ENCODE assay signal across 8 mouse cellular contexts in the genomic region with DNA sequence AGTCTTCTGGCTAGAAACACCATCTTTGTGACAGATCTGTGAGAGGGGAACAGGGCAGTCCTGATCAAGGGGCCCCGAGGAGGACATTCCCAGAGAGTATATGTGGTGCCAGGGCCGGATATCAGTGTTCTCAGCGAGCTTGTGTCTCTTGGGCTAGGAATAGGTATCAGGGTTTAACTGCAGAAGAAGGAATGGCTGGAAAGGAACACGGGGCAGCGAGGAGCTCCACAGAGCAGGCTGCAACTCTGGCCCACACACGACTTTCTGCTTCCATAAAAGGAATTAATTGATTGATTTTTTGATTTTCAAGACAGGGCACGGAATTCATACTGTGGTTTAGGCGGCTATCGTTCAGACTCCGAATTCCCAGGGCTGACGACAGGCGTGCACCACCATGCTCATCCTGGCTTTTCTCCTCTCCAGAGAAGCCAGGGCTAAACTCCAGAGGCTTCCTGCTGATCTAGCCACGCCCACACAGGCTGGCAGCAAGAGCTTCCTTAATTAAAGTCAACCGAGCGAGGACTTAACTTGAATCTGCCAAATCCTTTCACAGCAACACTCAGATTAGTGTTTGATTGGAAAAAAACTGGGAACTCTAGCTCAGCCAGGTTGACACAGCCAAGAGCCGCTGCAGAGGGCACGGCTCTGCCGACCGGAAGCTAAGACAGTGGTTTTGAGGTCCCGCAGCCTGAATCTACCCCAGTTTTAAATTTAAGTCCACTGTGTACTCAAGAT.
DNase-seq lines count a peak whose midpoint lies in the region; ATAC-seq and TF ChIP-seq lines count a peak whose summit lies in the region.

No protein-coding gene starts in this region.

- peak overlapping the region; percentile 17; the same call in 1 of the 2 replicates for H3K9ac ChIP-seq in limb, embryonic 14.5 days (ENCODE audit: low read depth, low read length, severe bottlenecking)
- H3K9ac ChIP-seq in midbrain, embryonic 13.5 days (replicated peaks) = peak overlapping the region; percentile 49; the same call in 1 of the 2 replicates
- H3K9ac ChIP-seq in stomach, postnatal 0 days (ENCODE audit: low read length) = peak overlapping the region; percentile 45; the same call in 1 of the 2 replicates

- H3K4me3 ChIP-seq in heart, embryonic 10.5 days = peak overlapping the region; percentile 57
- 0 out of 2 replicates have a peak overlapping the region, but pooled peaks have one; percentile 14 for H3K4me3 ChIP-seq in kidney, adult 2 months (ENCODE audit: insufficient read depth, low read depth, low read length)
- H3K4me3 ChIP-seq in limb, embryonic 14.5 days (replicated peaks; ENCODE audit: low read length) = peak overlapping the region; percentile 32
- H3K4me3 ChIP-seq in midbrain, embryonic 13.5 days (replicated peaks) = peak overlapping the region; percentile 35
- peak overlapping the region; percentile 30 for H3K4me3 ChIP-seq in stomach, postnatal 0 days (ENCODE audit: low read depth, low read length)

- peaks cover 4% of the 10 kb centered on the region; the same call in 1 of the 2 replicates for H3K4me1 ChIP-seq in heart, embryonic 10.5 days
- H3K4me1 ChIP-seq in kidney, adult 2 months (ENCODE audit: control insufficient read depth, insufficient read depth, low read length) = peaks cover 4% of the 10 kb centered on the region; the same call in 1 of the 2 replicates
- peaks cover 5% of the 10 kb centered on the region for H3K4me1 ChIP-seq in limb, embryonic 14.5 days (ENCODE audit: control insufficient read depth, insufficient read depth, low read length)
- H3K4me1 ChIP-seq in midbrain, embryonic 13.5 days (replicated peaks) = peaks cover 17% of the 10 kb centered on the region
- H3K4me1 ChIP-seq in stomach, postnatal 0 days (replicated peaks; ENCODE audit: control insufficient read depth, insufficient read depth) = no peaks in the 10 kb centered on the region

- WGBS in heart, embryonic 10.5 days = 6% methylated on average over 20 of the region's 20 CpGs
- WGBS in kidney, adult 2 months = 9% methylated on average over 20 of the region's 20 CpGs
- WGBS in limb, embryonic 14.5 days = 7% methylated on average over 20 of the region's 20 CpGs
- WGBS in midbrain, embryonic 13.5 days = 4% methylated on average over 20 of the region's 20 CpGs
- WGBS in stomach, postnatal 0 days = 8% methylated on average over 20 of the region's 20 CpGs

- peak overlapping the region; percentile 37 for H3K27ac ChIP-seq in heart, embryonic 10.5 days
- peak overlapping the region; percentile 10; the same call in 1 of the 2 replicates for H3K27ac ChIP-seq in kidney, adult 2 months (ENCODE audit: insufficient read depth, low read depth, low read length)
- no peak overlapping the region for H3K27ac ChIP-seq in limb, embryonic 14.5 days (replicated peaks; ENCODE audit: low read depth, low read length)
- peak overlapping the region; percentile 58 for H3K27ac ChIP-seq in midbrain, embryonic 13.5 days
- no peak overlapping the region for H3K27ac ChIP-seq in stomach, postnatal 0 days (replicated peaks)

- H3K36me3 ChIP-seq in heart, embryonic 10.5 days = no peaks in the 10 kb centered on the region
- H3K36me3 ChIP-seq in kidney, adult 2 months (ENCODE audit: control insufficient read depth, insufficient read depth, low read length) = no peaks in the 10 kb centered on the region
- H3K36me3 ChIP-seq in limb, embryonic 14.5 days (ENCODE audit: control insufficient read depth, insufficient read depth, low read length) = no peaks in the 10 kb centered on the region
- no peaks in the 10 kb centered on the region for H3K36me3 ChIP-seq in midbrain, embryonic 13.5 days
- H3K36me3 ChIP-seq in stomach, postnatal 0 days (ENCODE audit: control insufficient read depth, insufficient read depth, low read length) = no peaks in the 10 kb centered on the region

- 0 out of 2 replicates have a peak, but pooled peaks have one; percentile 37 for ATAC-seq in limb, embryonic 14.5 days (ENCODE audit: low FRiP score, low read depth)
- ATAC-seq in midbrain, embryonic 13.5 days = peak; percentile 87
- peak; percentile 66; the same call in 1 of the 2 replicates for ATAC-seq in stomach, postnatal 0 days (ENCODE audit: low FRiP score, low TSS enrichment)

- no peaks in the 10 kb centered on the region for H3K27me3 ChIP-seq in heart, embryonic 10.5 days (ENCODE audit: insufficient read depth, poor library complexity, severe bottlenecking)
- H3K27me3 ChIP-seq in kidney, adult 2 months (replicated peaks; ENCODE audit: control insufficient read depth, insufficient read depth, low read length) = no peaks in the 10 kb centered on the region
- H3K27me3 ChIP-seq in limb, embryonic 14.5 days (ENCODE audit: control insufficient read depth, insufficient read depth, low read length) = no peaks in the 10 kb centered on the region
- H3K27me3 ChIP-seq in midbrain, embryonic 13.5 days = peaks cover 7% of the 10 kb centered on the region; the same call in 1 of the 2 replicates
- no peaks in the 10 kb centered on the region for H3K27me3 ChIP-seq in stomach, postnatal 0 days (ENCODE audit: control insufficient read depth, insufficient read depth, low read length)

- peak; percentile 7 for DNase-seq in gastrocnemius, adult 18-20 months (ENCODE audit: low spot score)
- DNase-seq in gastrocnemius, postnatal 36 days = no peak
- peak; percentile 73 for DNase-seq in embryo, embryonic 10 days (ENCODE audit: low spot score)
- DNase-seq in heart, embryonic 10.5 days (ENCODE audit: low spot score) = peak; percentile 76
- DNase-seq in kidney, adult 2 months = peak; percentile 88
- peak; percentile 23 for DNase-seq in limb, embryonic 14.5 days (ENCODE audit: low spot score)
- DNase-seq in stomach, postnatal 0 days (ENCODE audit: low spot score) = peak; percentile 37

- peak overlapping the region; percentile 47 for H3K4me2 ChIP-seq in limb, embryonic 14.5 days (replicated peaks; ENCODE audit: low read depth, low read length, severe bottlenecking)
- peak overlapping the region; percentile 60 for H3K4me2 ChIP-seq in midbrain, embryonic 13.5 days (replicated peaks)
- H3K4me2 ChIP-seq in stomach, postnatal 0 days (replicated peaks; ENCODE audit: low read depth) = peak overlapping the region; percentile 65

- intact Hi-C loops in gastrocnemius, postnatal 36 days (cut with DNase I) = no loop called here

- no peak for TF ChIP-seq CTCF in kidney, adult 2 months (conservative IDR thresholded peaks at IDR 0.05; ENCODE audit: insufficient read depth, insufficient read length, low read depth, low read length)
- TF ChIP-seq CTCF in stomach, postnatal 0 days (IDR thresholded peaks at IDR 0.05; ENCODE audit: low read depth) = no peak

- H3K9me3 ChIP-seq in heart, embryonic 10.5 days = no peaks in the 10 kb centered on the region
- H3K9me3 ChIP-seq in limb, embryonic 14.5 days (ENCODE audit: control insufficient read depth, low read length) = no peaks in the 10 kb centered on the region
- H3K9me3 ChIP-seq in midbrain, embryonic 13.5 days = no peaks in the 10 kb centered on the region
- no peaks in the 10 kb centered on the region for H3K9me3 ChIP-seq in stomach, postnatal 0 days (ENCODE audit: control insufficient read depth, low read length)

- TF ChIP-seq EP300 in stomach, postnatal 0 days (optimal IDR thresholded peaks at IDR 0.05) = no peak

- TF ChIP-seq POLR2A in kidney, adult 2 months (IDR thresholded peaks at IDR 0.05; ENCODE audit: low read depth, low read length) = no peak
- no peak for TF ChIP-seq POLR2A in limb, embryonic 14.5 days (IDR thresholded peaks at IDR 0.05; ENCODE audit: borderline replicate concordance, extremely low read depth, insufficient read depth, insufficient read length)

Comparison
In these comparisons a context has a peak if more than half of its experiments do, and no peak if none do; other contexts are left out.
1. DNase-seq: peak in gastrocnemius, adult 18-20 months (single experiment), embryo, embryonic 10 days (single experiment), heart, embryonic 10.5 days (single experiment), kidney, adult 2 months (single experiment), limb, embryonic 14.5 days (single experiment) and stomach, postnatal 0 days (single experiment); none in gastrocnemius, postnatal 36 days (0 of 2).
2. H3K27ac ChIP-seq: peak in heart, embryonic 10.5 days (single experiment), kidney, adult 2 months (single experiment) and midbrain, embryonic 13.5 days (single experiment); none in limb, embryonic 14.5 days (single experiment) and stomach, postnatal 0 days (single experiment).
3. ATAC-seq: peak in every context shown above with its lines; median percentile 87 in midbrain, embryonic 13.5 days; 66 in stomach, postnatal 0 days; 37 in limb, embryonic 14.5 days.
4. Peak in every context shown above with its lines, with median percentiles within 50 percentile points of each other: H3K4me3 ChIP-seq, H3K4me2 ChIP-seq and H3K9ac ChIP-seq.